Mouse (Mus musculus): Measurements from ENCODE around the gene Gramd1b.

Gene Gramd1b

DNA sequence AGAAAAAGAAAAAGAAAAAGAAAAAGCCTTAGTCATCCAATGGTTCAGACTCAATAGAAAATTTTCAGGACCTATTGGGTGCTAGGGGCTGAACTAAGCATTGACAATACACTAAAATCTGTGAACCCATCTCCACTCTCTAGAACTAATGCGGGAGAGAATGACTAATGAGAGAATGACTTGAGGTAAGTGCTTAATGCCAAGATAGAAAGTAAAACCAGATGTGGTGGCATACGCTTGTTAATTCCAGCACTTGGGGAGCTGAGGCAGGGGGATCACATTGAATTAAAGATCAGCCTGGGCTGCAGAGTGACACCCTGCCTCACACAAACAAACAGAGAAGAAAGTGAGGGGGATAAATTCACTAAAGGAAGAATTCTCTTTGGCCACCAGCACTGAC, 131.0 kb downstream of the Gramd1b start:
- DNase-seq (ENCODE audit: low read depth, low spot score): no peak

DNA sequence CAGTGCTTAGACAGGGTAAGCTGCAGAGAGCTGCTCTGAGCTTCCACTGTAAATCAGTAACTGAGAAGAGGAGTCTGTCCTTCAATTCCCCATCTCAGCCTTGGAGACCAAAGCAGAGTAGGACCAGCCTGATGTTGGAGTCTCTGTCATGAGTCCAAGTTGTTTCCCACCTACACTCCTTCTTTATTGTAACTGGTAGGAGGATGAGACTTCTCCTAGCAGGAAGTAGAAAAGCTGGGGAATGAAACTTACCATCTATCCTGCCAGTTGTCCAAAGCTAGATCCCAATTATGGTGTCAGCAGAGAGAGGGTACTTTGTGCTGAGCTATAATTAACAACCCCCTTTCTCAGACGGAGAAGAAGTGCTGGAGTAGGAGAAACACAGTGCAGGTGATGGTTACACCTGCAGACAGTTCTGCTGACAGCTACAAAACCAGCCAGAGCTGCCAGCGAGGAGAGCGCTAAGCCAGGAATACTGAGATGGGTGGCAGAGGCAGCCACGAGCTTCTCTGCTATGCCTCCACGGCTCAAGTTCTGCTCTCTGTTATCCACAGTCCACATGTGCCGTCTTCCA, 131.7 kb downstream of the Gramd1b start:
- no peak for DNase-seq (ENCODE audit: low read depth, low spot score)

GRCm38 (mm10) chr9:40397471-40398245, 133.5 kb downstream of the Gramd1b start:
- peak; percentile 99 for DNase-seq (ENCODE audit: low read depth, low spot score)

DNA sequence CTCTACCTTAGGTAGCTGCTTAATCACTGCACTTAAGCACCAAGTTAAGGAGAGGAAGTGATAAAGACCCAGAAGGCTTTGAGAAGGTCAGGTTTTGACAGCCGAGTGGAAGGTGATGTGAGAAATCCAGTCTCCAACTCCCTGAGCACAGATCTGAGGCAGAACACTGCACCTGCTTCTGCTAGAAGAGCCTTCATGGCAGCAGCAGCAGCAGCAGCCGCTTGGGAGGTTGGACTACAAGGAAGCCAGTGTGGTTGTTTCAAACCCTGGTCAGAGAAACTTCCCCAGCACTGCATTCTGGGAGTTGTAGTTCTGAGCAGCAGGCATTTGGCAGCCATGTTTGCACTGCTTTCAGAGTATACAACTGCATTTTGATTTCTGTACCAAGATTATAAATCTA, 134.1 kb downstream of the Gramd1b start:
- DNase-seq (ENCODE audit: low read depth, low spot score): peak; percentile 94

DNA sequence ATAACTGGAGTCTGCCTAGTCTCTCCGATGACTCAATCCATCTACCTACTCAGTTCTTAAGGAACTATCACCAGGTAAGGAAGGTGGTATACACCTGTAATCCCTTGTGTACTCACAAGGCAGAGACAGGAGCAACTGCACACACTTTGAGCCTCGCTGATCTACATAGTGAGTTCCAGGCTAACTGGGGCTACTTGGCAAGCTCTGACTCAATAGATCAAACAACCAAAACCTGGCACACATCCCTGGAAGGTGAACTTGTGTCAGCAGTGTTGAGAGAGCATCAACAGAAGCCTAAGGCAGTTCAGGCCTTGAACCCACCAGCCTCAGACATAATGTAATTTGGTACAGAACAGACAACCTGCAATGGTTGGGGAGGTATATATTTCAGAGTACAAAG, 135.0 kb downstream of the Gramd1b start:
- no peak for DNase-seq (ENCODE audit: low read depth, low spot score)

DNA sequence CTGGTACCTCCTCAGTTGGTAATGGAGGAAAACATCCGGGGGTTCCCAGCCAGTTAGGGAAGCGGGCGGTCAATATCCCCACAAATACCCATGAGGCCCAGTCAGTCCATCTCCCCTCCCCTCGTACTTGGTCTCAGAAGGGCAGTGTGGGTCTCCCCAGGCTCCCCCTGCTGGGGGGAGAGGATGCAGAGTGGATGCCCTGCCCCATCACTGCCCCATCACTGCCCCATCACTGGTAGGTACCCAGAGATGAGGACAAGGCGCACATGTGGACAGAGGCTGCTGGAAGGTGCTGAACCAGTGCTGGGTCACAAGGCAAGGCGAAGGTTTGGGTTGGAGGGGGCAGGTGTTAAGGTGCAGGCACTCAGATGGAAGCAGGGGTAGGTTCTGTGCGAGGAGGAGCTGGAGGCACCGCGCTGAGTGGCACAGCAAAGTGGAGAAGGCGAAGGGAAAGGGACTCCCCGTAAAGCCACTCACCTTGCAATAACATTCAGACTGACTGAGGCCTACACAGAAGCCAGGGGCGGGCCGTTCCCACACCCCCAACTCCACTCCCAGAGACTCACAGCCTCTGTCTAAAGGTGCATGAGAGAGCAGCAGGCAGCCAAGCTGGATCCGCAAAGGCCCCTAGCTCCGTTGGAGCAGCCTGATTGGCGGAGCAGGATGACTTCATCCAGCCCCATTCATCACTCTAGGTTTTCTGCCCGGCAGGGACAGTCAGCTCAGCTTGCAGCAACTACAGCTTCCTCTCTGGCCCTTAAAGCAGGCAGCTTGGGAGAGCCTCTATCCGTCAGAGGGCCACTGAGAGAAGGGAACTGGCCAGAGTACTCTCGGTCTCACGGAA, 139.1 kb downstream of the Gramd1b start:
- peak; percentile 83 for DNase-seq (ENCODE audit: low read depth, low spot score)

- no peak for DNase-seq (ENCODE audit: low read depth, low spot score)
Observed at GRCm38 (mm10) chr9:40391359-40391758, 139.8 kb downstream of the Gramd1b start.

GRCm38 (mm10) chr9:40390904-40391303, 140.3 kb downstream of the Gramd1b start:
- peak; percentile 82 for DNase-seq (ENCODE audit: low read depth, low spot score)

GRCm38 (mm10) chr9:40390396-40390760, 140.8 kb downstream of the Gramd1b start:
- DNase-seq (ENCODE audit: low read depth, low spot score): no peak

DNA sequence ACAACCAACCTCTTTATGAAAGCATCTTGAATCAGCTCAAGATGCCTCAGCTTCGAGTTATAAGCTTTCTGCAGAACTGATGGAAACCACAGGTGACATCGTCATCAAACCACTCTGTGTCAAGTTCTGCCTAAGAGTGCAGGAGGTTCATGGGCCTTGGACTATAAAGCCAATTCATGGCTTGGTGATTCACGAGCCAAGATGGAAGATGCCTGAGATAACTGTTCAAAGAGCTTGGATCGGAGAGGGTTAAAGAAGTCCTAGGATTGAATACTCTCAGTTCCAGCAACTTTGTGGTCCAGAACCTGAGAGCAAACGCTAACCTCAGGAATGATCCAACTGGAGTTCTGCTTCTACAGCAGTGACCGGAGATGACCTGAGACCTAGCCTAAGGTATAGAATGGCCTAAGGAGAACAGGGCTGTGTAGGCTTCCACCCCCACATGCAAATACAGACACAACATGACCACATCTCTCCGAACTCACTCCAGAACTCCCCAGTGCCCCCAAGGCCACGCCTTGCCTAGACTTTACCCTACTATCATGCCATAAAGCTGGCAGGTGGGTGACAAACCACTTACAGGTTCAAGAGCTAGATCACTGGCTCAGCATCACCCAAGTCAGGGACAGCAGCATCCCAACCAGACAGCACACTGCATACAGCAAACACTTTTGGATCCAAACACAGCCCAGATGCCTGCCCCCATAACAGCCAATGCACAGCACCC, 141.4 kb downstream of the Gramd1b start:
- DNase-seq (ENCODE audit: low read depth, low spot score): no peak

GRCm38 (mm10) chr9:40389175-40389574, 142.0 kb downstream of the Gramd1b start:
- peak; percentile 45 for DNase-seq (ENCODE audit: low read depth, low spot score)

GRCm38 (mm10) chr9:40384781-40385180, 146.4 kb downstream of the Gramd1b start:
- DNase-seq (ENCODE audit: low read depth, low spot score): no peak

- DNase-seq (ENCODE audit: low read depth, low spot score): no peak
Observed at GRCm38 (mm10) chr9:40382508-40382907, 148.7 kb downstream of the Gramd1b start.

GRCm38 (mm10) chr9:40381416-40382411, 149.5 kb downstream of the Gramd1b start:
- no peak for DNase-seq (ENCODE audit: low read depth, low spot score)

GRCm38 (mm10) chr9:40376711-40377410, 154.3 kb downstream of the Gramd1b start:
- no peak for DNase-seq (ENCODE audit: low read depth, low spot score)

GRCm38 (mm10) chr9:40376139-40376541, 155.0 kb downstream of the Gramd1b start:
- peak; percentile 77 for DNase-seq (ENCODE audit: low read depth, low spot score)

DNA sequence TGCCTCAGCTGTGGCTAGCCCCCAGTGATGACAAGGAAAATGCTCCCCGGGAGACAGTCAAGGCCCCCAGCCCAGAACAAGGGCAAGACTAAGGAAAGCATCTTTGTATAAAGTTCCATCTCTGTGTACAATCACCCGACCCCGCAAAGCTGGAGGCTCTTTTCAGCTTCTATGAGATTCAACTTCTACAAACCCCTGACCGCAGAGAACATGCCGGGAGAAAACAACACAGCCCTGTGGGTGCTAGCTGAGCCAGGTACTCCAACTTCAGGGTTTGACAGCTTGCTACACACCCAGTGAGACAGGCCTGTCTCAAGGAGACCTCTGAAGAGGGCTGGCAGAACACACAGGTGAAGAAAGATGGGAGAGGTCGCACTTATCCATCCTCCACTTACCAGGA, 155.7 kb downstream of the Gramd1b start:
- DNase-seq (ENCODE audit: low read depth, low spot score): no peak

DNA sequence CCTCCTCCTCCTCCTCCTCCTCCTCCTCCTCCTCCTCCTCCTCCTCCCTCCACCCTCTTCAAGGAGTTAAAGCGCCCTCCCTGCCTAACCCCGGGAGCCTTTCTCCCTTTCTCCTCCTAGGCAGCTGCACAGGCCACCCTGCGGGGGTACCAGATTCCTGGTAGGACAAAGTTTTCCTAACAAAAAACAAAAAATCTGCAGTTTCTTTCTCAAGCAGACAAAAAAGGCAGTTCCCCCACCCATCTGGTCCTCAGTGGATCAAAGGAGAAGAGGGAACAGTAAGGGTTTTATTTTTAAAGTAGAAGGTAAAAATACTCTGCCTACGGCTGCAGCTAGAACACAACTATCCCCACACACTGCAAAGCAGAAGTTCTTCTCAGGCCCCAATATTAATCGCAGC, 156.2 kb downstream of the Gramd1b start:
- no peak for DNase-seq (ENCODE audit: low read depth, low spot score)

- no peak for DNase-seq (ENCODE audit: low read depth, low spot score)
Observed at GRCm38 (mm10) chr9:40374533-40374971, 156.6 kb downstream of the Gramd1b start.

DNA sequence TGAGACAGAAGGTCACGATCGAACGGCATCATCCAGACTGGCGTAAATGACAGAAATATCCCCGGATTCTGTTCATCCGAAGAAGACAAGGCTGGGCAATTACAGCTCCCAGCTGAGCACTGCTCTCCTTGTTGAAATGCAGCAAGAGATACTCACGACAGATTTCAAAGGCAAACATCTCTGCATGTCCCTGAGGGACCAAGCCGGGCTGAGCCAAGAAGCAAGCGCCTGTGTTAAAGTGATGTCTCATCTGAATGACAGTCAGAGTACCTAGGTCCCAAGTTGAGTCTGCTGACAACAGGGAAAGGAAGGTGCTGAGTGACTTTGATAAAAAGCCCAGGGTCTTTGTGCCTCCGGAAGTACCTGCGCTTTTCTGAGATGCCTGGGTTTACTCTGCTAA, 157.1 kb downstream of the Gramd1b start:
- DNase-seq (ENCODE audit: low read depth, low spot score): no peak

Data from R1 (cell line).